Mouse (Mus musculus) T-helper 1 cell (primary cell): ENCODE measurements around the gene Hace1.
"Not testable (repeated sequence)": the region's sequence is repeated elsewhere in the genome, so short reads cannot be mapped to it uniquely, and the experiment has no call there.

Experiments used
- in situ Hi-C: fragments of 300-600 bp; cut with MboI, MseI; formaldehyde crosslinking; loops from one replicate; pipeline ENCODE4 v1.15.1; 2025; ENCODE audit warnings: high pct_unique_total_duplicates

Hace1 gene

DNA sequence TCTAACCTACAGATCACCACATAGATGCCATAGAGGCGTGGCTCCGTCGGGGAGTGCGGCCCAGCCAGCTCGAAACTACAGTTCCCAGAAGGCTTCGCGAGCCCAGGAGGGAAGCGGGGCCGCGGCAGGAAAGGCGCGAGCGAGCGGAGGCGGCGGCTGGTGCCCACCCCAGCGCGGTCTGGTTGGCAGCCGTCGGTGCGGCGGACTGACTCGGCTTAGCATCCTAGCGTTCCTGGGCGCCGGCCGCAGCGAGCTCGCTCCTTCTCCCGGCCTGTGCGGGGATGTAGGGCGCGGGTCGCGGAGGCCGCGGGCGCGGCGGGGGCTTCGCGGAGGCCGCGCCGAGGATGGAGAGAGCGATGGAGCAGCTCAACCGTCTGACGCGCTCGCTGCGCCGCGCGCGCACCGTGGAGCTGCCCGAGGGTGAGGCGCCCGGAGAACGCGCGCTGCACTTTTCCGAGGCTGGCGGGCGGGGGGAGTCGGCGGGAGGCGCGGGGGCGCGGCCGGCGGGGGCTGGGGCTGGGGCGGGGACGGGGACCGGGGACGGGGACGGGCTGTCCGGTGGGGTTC is at the start of gene Hace1:
Gene Hace1, plus strand, starts transcription at position 99 of the 567 bp plus-strand sequence.
- in situ Hi-C loops = no loop called here

- in situ Hi-C loops = not testable (repeated sequence)
Observed at GRCm38 (mm10) chr10:45537334-45537733, 40.3 kb upstream of the Hace1 start.

DNA sequence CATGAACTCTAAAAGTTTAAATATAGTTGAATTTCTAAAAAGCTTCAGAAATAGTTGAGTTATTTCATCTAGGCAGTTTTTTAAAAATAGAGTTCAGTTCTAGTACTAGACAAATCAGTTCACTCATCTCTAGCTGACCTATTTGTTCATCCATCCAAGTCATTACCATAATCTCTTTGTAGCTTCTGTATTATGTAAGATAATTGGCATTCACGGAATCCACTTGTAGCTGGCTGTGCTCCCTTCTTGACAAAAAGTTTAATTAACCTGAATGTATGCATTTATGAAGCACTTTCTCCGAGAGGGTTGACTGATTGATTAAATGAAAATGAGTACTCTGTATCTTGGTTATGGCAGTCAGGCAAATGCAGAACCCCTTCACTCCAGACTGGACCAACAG is 34.9 kb upstream of the Hace1 start:
- in situ Hi-C loops = no loop called here

- in situ Hi-C loops = loop anchor here (5.0 kb wide), 1 partner anchor 54 kb away; no protein-coding TSS in a partner anchor
Observed at GRCm38 (mm10) chr10:45546799-45547198, 30.8 kb upstream of the Hace1 start.

- in situ Hi-C loops = no loop called here
Observed at GRCm38 (mm10) chr10:45578298-45578821, 731 bp downstream of the Hace1 start.

DNA sequence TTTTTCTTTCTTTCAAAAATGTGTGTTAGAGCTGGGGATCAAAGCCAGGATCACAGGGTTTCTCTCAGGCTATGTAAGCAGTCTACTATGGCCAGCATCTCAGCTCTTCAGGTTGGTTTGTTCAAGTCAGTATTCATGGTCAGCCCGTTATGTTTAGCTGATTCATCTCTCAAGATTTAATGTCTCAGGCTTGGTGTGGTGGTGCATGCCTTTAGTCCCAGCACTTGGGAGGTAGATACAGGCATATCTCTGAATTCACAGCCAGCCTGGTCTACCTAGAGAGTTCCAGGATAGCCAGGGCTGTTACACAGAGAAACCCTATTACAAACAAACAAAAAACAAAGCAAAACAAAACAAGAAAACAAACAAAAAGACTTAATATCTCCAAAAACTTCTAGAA is 5.7 kb downstream of the Hace1 start:
- in situ Hi-C loops = no loop called here

DNA sequence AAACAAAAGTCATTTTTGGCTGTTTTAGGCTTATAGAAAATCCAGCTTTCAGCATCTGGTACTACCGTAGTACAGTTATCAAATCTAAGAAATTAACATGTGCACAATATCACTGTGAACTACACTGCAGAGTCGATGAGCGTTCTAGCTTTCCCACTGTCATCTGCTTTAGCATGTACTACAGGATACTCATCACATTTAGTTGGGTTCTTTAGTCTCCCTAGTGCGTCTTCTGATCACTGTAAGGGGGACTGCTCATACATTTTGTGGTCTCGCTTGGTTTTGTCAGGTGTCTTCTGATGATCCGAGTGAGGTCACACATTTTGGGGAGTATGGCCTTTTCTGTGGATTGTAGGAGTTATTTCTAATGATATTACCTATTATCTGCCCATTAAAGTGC is 6.2 kb downstream of the Hace1 start:
- in situ Hi-C loops = no loop called here

DNA sequence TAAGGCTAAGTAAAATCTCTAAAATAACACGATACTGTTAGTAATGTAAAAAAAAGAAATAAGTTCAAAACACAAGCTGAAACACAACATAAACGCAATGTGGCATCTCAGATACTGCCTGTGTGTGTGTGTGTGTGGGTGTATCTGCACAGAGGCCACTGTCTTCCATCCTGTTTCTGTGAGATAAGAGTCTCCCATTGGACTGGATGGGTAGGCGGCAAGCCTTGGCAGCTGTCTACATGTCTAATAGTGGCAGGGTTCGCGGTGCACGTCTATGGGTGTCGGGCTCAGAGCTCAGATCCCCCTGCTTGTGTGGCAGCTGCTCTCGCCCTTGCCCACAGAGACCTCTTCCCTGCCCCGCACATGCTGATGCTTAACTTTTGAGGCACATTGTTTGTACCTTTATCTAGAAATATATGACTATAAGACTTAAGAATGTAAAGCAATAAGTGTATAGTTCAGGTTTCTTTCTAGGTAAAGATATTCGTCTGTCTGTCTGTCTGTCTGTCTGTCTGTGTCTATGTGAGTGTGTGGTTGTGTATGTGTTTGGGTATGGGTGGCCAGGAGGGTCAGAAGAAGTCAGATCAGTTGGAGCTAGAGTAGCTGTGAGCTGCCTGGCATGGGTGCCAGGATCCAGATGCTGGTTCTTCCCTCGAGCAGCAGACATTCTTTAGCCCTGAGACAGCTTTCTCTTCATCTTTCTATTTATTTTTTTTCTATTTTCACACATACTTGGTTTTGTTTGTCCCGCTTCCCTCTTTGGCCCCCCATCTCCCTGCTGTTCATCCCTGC is 6.9 kb downstream of the Hace1 start:
- in situ Hi-C loops = no loop called here

GRCm38 (mm10) chr10:45605853-45606252 is 28.2 kb downstream of the Hace1 start:
- in situ Hi-C loops = no loop called here

GRCm38 (mm10) chr10:45610727-45611126 is 33.1 kb downstream of the Hace1 start:
- in situ Hi-C loops = no loop called here

- in situ Hi-C loops = no loop called here
Observed at GRCm38 (mm10) chr10:45616012-45616411, 38.4 kb downstream of the Hace1 start.

- in situ Hi-C loops = no loop called here
Observed at GRCm38 (mm10) chr10:45619039-45619438, 41.4 kb downstream of the Hace1 start.

DNA sequence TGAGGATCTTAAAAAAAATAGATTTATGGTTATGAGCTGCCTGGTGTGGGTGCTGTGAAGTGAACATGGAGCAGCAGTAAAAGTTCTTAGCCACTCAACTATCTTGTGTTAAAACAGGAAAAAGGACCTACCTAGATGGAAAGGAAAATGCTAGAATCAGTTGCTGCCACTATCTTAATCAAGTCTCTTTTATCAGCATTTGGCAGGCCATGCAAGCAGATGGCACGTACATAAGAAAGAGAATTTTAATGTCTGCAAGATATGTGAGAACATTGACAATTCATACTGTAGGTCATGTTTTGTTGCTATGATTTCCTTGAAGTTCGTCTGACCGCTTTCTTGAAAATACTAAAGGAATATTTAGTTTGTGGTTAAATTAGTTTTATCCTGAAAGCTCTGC is 54.4 kb downstream of the Hace1 start:
- in situ Hi-C loops = no loop called here

- in situ Hi-C loops = no loop called here
Observed at GRCm38 (mm10) chr10:45632641-45633040, 55.0 kb downstream of the Hace1 start.

- in situ Hi-C loops = no loop called here
Observed at GRCm38 (mm10) chr10:45635201-45635600, 57.6 kb downstream of the Hace1 start.

DNA sequence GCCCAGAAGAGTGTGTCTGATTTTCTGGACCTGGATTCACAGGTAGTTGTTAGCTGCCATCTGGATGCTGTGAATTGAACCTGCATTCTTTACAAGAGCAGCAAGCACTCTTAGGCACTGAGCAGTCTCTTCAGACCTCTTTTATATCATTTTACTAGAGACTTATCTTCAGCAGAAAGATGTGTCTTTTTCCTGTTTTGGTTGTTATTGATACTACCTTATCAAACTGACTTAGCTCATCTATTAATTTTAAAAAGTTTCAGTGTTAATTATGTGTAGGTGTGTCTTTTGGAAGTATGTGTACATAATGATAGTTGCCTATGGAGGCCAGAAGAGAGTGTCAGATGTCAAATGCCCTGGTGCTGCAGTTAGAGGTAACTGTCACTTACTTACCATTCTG is 62.1 kb downstream of the Hace1 start:
- in situ Hi-C loops = no loop called here

DNA sequence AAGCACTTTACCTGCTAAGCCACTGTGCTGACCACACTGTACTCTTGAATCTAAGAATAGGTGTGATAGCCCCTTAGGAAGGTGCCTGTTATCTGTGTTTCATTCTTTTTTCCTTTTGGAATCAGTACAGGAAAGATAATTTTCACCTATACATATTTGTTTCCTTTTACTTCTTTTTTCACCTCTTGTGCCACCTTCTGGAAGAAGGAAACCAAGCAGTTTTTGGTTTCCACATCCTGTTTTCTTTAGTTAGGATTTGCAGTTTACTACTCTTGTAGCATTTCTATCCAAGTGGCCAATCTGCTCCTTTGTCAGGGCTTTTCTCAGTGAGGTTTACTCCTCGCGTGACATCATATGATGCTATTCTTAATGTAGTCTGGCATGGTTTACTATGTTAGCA is 76.4 kb downstream of the Hace1 start:
- in situ Hi-C loops = no loop called here

DNA sequence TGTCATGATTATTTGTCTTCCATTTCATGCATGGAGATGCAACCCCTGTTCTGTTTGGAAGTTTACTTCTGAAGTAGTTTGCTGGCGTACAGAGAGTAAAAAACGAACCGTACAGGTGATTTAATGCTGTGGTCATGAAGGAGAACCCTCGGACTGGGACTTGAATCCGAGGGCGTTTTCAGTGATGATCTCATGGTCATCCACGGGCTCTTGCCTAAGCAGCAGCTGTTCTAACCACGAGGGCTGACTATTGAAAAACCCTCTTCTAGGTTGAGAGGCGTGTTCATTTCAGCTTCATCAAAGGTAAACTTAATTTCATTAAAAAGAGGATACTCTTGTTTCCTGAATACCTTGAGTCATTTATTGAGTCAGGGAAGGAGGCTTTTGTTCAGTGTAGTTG is 84.4 kb downstream of the Hace1 start:
- in situ Hi-C loops = no loop called here

DNA sequence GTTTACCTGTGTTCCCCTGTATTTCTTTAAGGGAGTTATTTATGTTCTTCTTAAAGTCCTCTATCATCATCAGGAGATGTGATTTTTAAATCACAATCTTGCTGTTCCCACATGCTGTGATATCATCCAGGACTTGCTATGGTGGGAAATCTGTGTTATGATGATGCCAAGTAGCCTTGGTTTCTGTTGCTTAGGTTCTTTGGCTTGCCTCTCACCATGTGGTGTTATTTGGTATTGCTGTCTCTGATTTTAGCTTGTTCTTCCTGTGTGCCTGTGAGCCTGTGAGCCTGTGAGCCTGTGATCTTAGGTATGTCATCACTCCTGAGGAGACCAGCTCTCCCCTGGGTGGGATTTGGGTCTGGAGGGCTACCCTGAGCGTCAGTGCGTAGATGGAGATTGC is 90.6 kb downstream of the Hace1 start:
- in situ Hi-C loops = no loop called here

DNA sequence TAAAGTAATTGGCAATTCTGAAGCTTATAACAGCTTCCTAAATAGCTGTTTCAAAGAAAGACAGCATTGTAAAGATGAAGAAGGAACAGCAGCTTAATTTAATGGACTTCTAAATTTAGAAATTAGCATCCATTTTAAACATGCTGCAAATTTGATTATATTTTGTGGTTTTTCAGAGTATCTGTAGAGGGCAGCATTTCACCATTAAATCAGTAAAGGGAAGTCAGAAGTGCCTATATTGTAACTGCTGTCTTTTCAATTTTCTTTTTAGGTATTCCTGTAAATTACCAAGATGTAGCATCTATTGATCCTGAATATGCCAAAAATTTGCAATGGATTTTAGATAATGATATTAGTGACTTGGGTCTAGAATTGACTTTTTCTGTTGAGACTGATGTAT is 99.2 kb downstream of the Hace1 start:
- in situ Hi-C loops = loop anchor here (5.0 kb wide), 1 partner anchor 241 kb away; no protein-coding TSS in a partner anchor

DNA sequence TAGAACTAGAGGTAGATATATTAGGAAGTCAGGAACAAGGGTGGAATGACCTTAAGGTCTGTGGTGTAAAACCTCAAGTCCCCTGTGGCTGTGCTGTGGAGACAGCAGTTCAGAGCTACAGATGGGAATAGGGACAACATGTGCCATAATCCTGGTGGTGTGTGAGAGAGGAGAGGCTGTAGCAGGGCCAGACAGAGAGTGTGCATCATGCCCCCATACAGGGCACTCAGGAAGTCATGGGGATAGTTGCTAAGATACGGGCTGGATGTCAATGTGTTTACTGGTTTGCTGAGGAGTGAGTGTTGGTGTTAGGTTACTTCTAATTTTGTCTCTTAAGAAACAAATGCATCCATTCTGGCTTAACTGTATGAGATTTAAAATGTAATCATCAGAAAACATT is 108.6 kb downstream of the Hace1 start:
- in situ Hi-C loops = no loop called here

DNA sequence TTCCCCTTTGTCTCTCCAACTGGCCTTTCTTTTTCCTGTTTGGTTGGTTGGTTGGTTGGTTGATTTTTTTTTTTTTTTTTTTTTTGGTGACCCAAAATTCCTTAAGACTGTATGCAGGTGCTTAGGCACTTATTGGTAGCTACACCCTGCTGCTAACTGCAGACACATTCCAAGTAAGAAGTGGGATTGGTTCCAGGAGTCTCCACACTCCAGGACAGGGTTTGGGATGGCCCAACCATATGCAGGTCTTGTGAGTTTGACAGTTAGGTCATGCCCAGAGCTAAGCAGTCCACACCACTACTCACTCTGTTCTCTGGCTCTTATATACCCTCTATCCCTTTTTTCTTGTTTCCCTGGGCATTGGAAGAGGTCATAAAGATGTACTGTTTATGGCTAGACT is 117.3 kb downstream of the Hace1 start:
- in situ Hi-C loops = no loop called here

DNA sequence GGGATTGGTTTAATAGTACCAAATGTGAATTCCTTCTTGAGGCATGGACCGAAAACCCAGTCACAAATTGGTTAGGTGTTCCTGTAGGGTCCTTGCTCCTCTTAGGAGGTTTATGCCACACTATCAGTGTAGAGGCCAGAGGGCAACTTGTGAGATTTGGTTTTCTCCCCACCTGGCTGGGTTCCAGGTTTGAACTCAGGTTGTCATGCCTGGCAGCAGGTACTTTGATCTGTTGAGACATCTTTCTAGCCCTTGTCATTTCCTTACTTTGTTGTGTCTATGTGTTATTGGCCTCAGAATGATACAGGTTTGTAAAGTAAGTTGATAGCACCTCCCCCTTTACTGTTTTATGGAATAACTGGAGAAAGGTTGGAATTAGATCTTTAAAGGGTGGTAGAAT is 117.9 kb downstream of the Hace1 start:
- in situ Hi-C loops = no loop called here
